Mouse (Mus musculus): Measurements from ENCODE around the gene Zfp281. TPM values are rescaled to one million over a fixed set of nuclear protein-coding genes. Genes with fewer than 3 reads are reported as not detected.

Gene Zfp281
- polyA plus RNA-seq, 1 experiment from 2014 or later = 20.6 TPM

DNA sequence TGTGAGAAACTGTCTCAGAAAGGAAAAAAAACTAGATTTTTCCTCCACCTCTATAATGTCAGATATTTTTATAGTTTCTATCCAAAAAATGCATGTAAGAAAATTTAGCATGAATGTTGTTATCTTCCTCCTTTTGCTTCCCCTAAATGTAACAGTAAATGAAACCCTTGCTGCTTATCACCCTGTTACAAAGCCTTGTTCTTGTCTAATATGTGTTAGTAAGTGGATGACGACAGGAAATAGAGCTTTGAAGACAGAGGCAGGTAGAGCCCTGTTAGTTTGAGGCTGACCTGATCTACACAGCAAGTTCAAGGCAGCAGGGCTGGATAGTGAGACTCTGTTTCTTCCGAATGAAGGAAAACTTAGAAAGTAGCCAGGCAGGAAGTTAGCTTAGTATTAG, 14.5 kb downstream of the Zfp281 start:
- Histone ChIP-seq H3K27me3 (no peaks in the 10 kb centered on the region), H3K4me2 (no peak overlapping the region), H3K4me1 (replicated peaks) (no peaks in the 10 kb centered on the region), H3K27ac (replicated peaks) (no peak overlapping the region), H3K9me3 (no peaks in the 10 kb centered on the region), H3K9ac (no peak overlapping the region), H3K4me3 (no peak overlapping the region), H3K36me3 (no peaks in the 10 kb centered on the region)
- 86% methylated on average over 2 of the region's 2 CpGs for WGBS
- no peak for ATAC-seq (ENCODE audit: low FRiP score, low read depth)

DNA sequence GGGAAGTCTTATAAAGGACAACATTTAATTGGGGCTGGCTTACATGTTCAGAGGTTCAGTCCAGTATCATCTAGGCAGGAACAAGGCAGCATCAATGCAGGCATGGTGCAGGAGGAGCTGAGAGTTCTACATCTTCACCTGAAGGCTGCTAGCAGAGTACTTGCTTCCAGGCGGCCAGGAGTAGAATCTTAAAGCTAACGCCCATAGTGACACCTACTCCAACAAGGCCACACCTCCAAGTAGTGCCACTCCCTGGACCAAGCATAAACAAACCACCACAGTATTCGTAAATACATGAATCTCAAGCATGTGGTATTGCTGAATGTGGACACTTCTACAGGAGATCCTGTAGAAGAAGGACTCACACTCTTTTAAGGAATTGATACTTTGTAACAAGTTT, 18.0 kb downstream of the Zfp281 start:
- H3K9ac ChIP-seq = no peak overlapping the region
- no peak for ATAC-seq (ENCODE audit: low FRiP score, low read depth)
- WGBS = 86% methylated on average over 3 of the region's 3 CpGs

DNA sequence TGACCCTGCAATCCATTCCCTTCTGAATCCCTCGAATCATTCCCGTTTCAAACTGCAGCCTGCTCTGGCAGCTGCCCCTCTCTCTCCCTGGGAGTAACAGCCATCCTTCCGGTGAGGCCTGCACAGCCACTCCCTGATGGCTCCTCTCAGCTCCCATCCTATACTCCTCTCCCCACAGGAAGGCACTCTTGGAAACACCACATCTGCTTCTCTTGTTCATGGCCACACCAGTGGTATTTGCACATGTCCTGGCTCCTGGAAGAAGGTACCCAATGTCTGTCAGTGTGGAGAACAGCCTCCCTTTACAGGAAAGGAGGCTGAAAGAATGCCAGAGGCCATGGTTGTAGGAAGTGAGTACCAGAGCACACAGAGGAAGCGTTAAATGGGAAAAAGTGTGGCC, 19.8 kb downstream of the Zfp281 start:
- H3K27me3 ChIP-seq = no peaks in the 10 kb centered on the region
- no peaks in the 10 kb centered on the region for H3K9me3 ChIP-seq
- H3K4me3 ChIP-seq = no peak overlapping the region
- no peak overlapping the region for H3K27ac ChIP-seq (replicated peaks)
- no peak for ATAC-seq (ENCODE audit: low FRiP score, low read depth)
- no peak overlapping the region for H3K9ac ChIP-seq
- 53% methylated on average over 4 of the region's 4 CpGs for WGBS
- H3K4me1 ChIP-seq (replicated peaks) = no peaks in the 10 kb centered on the region
- no peaks in the 10 kb centered on the region for H3K36me3 ChIP-seq
- no peak overlapping the region for H3K4me2 ChIP-seq

More for the DNA sequence above, 18.0 kb downstream of the Zfp281 start:
- Histone ChIP-seq H3K4me2 (no peak overlapping the region), H3K36me3 (no peaks in the 10 kb centered on the region), H3K9me3 (no peaks in the 10 kb centered on the region), H3K27me3 (no peaks in the 10 kb centered on the region), H3K4me1 (replicated peaks) (no peaks in the 10 kb centered on the region), H3K27ac (replicated peaks) (no peak overlapping the region), H3K4me3 (no peak overlapping the region)

DNA sequence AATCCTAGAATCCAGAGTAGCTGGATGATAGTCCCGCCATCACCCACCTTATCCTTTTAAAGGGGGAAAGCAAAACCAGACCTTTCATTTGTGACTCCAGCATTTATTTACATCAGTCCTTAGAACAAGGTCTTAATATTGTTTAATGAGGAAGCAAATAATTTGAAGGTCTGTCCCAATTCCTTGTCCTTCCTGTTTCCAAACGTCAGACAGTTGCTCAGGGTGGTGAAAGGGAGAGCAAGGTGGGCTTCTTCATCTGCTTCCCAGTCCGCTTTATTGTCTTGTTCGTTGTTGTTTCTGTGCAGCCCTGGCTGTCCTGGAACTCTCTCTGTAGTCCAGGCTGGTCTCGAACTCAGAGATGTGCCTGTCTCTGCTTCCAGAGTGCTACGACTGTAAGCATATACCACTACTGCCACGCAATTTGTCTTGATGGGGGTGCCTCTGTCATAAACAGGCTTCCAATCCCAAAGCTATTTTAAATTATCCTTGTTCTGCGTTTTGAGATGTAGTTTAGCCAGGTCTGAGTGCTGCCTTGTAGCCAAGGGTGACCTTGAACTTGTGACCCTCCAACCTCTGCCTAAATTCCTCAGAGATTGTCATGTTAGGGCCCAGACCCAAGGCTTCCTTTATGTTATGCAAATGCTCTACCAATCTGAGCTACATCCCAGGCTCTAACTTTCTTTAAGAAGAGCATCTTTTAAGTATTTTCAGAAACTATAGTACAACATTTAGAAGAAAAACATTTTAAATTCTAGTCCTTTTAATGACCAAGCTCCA, 21.3 kb downstream of the Zfp281 start:
- H3K27me3 ChIP-seq = no peaks in the 10 kb centered on the region
- H3K9ac ChIP-seq = no peak overlapping the region
- H3K4me2 ChIP-seq = no peak overlapping the region
- H3K4me1 ChIP-seq (replicated peaks) = no peaks in the 10 kb centered on the region
- H3K4me3 ChIP-seq = no peak overlapping the region
- 92% methylated on average over 8 of the region's 8 CpGs for WGBS
- no peak for ATAC-seq (ENCODE audit: low FRiP score, low read depth)
- no peaks in the 10 kb centered on the region for H3K36me3 ChIP-seq
- no peak overlapping the region for H3K27ac ChIP-seq (replicated peaks)
- H3K9me3 ChIP-seq = no peaks in the 10 kb centered on the region

GRCm38 (mm10) chr1:136652066-136652465, 27.4 kb downstream of the Zfp281 start:
- Histone ChIP-seq H3K9me3 (no peaks in the 10 kb centered on the region), H3K4me1 (replicated peaks) (no peaks in the 10 kb centered on the region), H3K27me3 (no peaks in the 10 kb centered on the region), H3K4me2 (no peak overlapping the region), H3K9ac (no peak overlapping the region), H3K4me3 (no peak overlapping the region), H3K27ac (replicated peaks) (no peak overlapping the region), H3K36me3 (no peaks in the 10 kb centered on the region)
- ATAC-seq (ENCODE audit: low FRiP score, low read depth) = no peak
- WGBS = 99% methylated on average over 3 of the region's 3 CpGs

- ATAC-seq (ENCODE audit: low FRiP score, low read depth) = no peak
- no peaks in the 10 kb centered on the region for H3K36me3 ChIP-seq
- no peak overlapping the region for H3K4me3 ChIP-seq
- H3K27ac ChIP-seq (replicated peaks) = no peak overlapping the region
- H3K27me3 ChIP-seq = no peaks in the 10 kb centered on the region
- no peak overlapping the region for H3K4me2 ChIP-seq
- no peaks in the 10 kb centered on the region for H3K9me3 ChIP-seq
- 90% methylated on average over 8 of the region's 8 CpGs for WGBS
- H3K9ac ChIP-seq = no peak overlapping the region
- no peaks in the 10 kb centered on the region for H3K4me1 ChIP-seq (replicated peaks)
Observed at GRCm38 (mm10) chr1:136653526-136653925, 28.8 kb downstream of the Zfp281 start.

DNA sequence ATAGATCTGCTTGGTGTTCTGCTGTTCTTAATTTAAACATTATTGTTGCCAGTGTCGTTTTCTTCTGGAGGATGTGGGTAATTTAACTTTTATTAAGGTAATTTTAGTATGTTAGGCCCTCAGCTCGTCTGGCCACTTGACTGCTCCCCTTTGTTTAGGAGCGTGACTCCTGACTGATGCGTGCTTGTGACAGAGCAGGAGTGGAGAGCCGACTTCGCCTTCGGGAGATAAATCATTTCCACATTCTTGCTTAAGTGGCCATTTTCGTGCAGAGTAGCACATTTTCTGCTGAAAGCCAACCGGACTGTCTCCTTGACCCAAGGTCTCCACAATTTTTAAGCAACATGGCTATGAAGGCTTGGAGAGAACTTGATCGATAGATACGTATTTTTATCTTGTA, 29.7 kb downstream of the Zfp281 start:
- no peak for ATAC-seq (ENCODE audit: low FRiP score, low read depth)
- WGBS = 60% methylated on average over 11 of the region's 11 CpGs
- Histone ChIP-seq H3K4me1 (replicated peaks) (no peaks in the 10 kb centered on the region), H3K36me3 (no peaks in the 10 kb centered on the region), H3K4me2 (no peak overlapping the region), H3K9me3 (no peaks in the 10 kb centered on the region), H3K9ac (no peak overlapping the region), H3K27me3 (no peaks in the 10 kb centered on the region), H3K4me3 (no peak overlapping the region), H3K27ac (replicated peaks) (no peak overlapping the region)

- Histone ChIP-seq H3K9me3 (no peaks in the 10 kb centered on the region), H3K4me1 (replicated peaks) (peaks cover 5% of the 10 kb centered on the region; the same call in 1 of the 2 replicates), H3K36me3 (no peaks in the 10 kb centered on the region), H3K27ac (replicated peaks) (no peak overlapping the region), H3K4me3 (no peak overlapping the region), H3K27me3 (no peaks in the 10 kb centered on the region), H3K9ac (no peak overlapping the region), H3K4me2 (no peak overlapping the region)
- no peak for ATAC-seq (ENCODE audit: low FRiP score, low read depth)
- WGBS = 84% methylated on average over 7 of the region's 7 CpGs
Observed at GRCm38 (mm10) chr1:136656619-136657018, 31.9 kb downstream of the Zfp281 start.

- no peaks in the 10 kb centered on the region for H3K9me3 ChIP-seq
- ATAC-seq (ENCODE audit: low FRiP score, low read depth) = no peak
- H3K9ac ChIP-seq = no peak overlapping the region
- no peaks in the 10 kb centered on the region for H3K27me3 ChIP-seq
- no peak overlapping the region for H3K4me2 ChIP-seq
- 85% methylated on average over 13 of the region's 13 CpGs for WGBS
- no peak overlapping the region for H3K4me3 ChIP-seq
- H3K36me3 ChIP-seq = no peaks in the 10 kb centered on the region
- H3K27ac ChIP-seq (replicated peaks) = no peak overlapping the region
- H3K4me1 ChIP-seq (replicated peaks) = peaks cover 10% of the 10 kb centered on the region; the same call in 1 of the 2 replicates
Observed at GRCm38 (mm10) chr1:136658456-136659227, 33.9 kb downstream of the Zfp281 start.

DNA sequence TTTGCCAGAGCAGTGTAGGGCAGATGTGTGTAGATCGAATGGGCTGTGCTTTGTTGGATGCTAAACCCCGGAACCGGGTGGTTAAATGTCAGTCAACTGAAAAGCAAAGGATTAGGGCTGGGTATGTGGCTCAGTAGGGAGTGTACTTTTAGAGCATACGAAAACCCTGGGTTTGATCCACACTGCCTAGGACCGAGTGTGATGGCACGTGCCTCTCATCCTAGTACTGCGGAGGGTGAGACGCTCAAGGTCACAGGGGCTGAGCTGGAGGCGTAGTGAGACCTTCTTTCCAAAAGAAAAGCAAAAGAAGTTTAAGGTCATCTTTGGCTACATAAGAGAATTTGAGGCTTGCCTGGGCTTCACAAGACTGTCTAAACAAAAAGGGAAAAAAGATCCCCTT, 34.6 kb downstream of the Zfp281 start:
- Histone ChIP-seq H3K9me3 (no peaks in the 10 kb centered on the region), H3K27ac (replicated peaks) (no peak overlapping the region), H3K9ac (no peak overlapping the region), H3K36me3 (no peaks in the 10 kb centered on the region), H3K4me2 (no peak overlapping the region), H3K4me1 (replicated peaks) (peaks cover 10% of the 10 kb centered on the region; the same call in 1 of the 2 replicates), H3K27me3 (no peaks in the 10 kb centered on the region), H3K4me3 (no peak overlapping the region)
- 90% methylated on average over 9 of the region's 9 CpGs for WGBS
- no peak for ATAC-seq (ENCODE audit: low FRiP score, low read depth)

DNA sequence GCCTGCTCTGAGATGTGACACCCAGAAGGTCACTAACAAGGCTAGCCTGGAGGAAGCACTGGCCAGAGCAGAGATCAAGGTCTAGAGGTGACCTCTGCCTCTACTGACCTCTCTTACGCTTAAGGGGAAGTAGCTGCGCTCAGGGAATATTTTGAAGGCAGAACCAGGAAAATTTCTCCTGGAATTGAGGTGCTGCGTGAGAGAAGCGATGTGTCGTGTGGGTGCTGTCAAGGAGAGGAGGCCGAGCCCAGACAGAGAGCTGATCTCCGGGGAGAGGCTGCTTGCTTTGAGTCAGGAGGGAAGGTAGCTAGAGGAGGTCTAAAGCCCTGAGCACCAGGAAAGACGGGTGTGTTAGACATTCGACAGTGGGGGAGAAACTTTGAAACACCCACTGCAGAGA, 35.2 kb downstream of the Zfp281 start:
- Histone ChIP-seq H3K9me3 (no peaks in the 10 kb centered on the region), H3K27me3 (no peaks in the 10 kb centered on the region), H3K27ac (replicated peaks) (no peak overlapping the region), H3K9ac (no peak overlapping the region), H3K4me1 (replicated peaks) (peaks cover 10% of the 10 kb centered on the region; the same call in 1 of the 2 replicates), H3K4me2 (no peak overlapping the region), H3K4me3 (no peak overlapping the region), H3K36me3 (no peaks in the 10 kb centered on the region)
- 80% methylated on average over 9 of the region's 9 CpGs for WGBS
- ATAC-seq (ENCODE audit: low FRiP score, low read depth) = no peak

DNA sequence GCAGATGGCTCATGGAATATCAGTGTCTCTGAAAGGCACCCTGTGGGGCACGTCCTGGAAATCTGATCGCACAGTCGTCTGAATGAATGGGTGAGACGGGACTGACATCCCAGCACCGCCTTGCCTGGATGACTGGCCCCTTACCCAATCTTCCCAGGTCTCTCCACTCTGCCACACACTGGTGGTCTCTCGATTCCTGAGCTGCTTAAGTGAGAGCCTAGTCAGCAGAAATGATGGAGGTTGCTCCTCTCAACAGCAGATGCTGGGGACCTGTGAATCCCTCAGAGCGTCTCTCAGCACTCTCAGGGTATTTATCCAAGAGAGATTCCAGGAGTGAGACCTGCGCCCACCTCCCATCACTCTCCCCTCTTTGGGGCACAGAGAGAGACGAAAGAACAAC, 36.8 kb downstream of the Zfp281 start:
- Histone ChIP-seq H3K4me2 (peak overlapping the region; percentile 15; the same call in 1 of the 2 replicates), H3K27ac (replicated peaks) (no peak overlapping the region), H3K4me1 (replicated peaks) (peaks cover 10% of the 10 kb centered on the region; the same call in 1 of the 2 replicates), H3K9ac (no peak overlapping the region), H3K9me3 (no peaks in the 10 kb centered on the region), H3K27me3 (no peaks in the 10 kb centered on the region), H3K36me3 (no peaks in the 10 kb centered on the region), H3K4me3 (no peak overlapping the region)
- 21% methylated on average over 9 of the region's 9 CpGs for WGBS
- ATAC-seq (ENCODE audit: low FRiP score, low read depth) = no peak

All from hindbrain, embryonic 15.5 days (tissue).